Mouse (Mus musculus): ENCODE measurements around the gene Nwd2.

DNA sequence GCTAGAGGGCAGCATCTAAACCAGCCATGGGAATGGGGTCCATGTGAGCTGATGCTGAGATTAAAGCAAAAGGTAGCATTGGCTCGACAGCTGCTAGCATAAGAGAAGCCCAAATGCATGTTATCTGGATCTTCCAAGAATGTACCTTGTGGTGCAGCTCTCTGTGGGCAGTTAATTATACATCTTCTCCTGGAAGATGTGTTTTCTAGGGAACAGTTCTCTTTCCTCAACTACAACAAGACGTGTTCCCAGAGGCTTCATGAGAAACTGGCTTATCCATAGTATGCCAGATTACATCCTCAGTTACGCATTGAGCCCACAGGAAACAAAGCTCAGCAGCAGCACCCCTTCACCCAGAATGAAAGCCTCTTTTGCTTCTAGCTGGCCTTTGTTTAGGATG, 80.1 kb downstream of the Nwd2 start:
- TF ChIP-seq CTCF (IDR thresholded peaks at IDR 0.05; ENCODE audit: insufficient read depth, low read depth, low read length) (no peak), POLR2A (IDR thresholded peaks at IDR 0.05; ENCODE audit: insufficient read depth, low read depth, low read length) (no peak)
